Comparison of ENCODE assay signal across 11 mouse cellular contexts in genomic region chr6:113654753-113655397, GRCm38 (mm10). TPM values are rescaled to one million over a fixed set of nuclear protein-coding genes. Genes with fewer than 3 reads are reported as not detected.
DNase-seq lines count a peak whose midpoint lies in the region; ATAC-seq and TF ChIP-seq lines count a peak whose summit lies in the region.
"Had no signal": no experiment of that assay in that cellular context is flagged by ENCODE, and none has a peak within 500 bp of the region (broad histone marks: within the 10 kb centered on the region; RNA-seq: fewer than 3 reads in every experiment).

No protein-coding gene starts in this region.

- H3K36me3 ChIP-seq in liver, adult 2 months (ENCODE audit: control insufficient read depth, insufficient read depth, low read length), result 0 out of 2 replicates have a peak, but pooled peaks cover 2% of the 10 kb centered on the region
- 0 out of 2 replicates have a peak, but pooled peaks cover 4% of the 10 kb centered on the region for H3K36me3 ChIP-seq in liver, embryonic 12.5 days
- H3K36me3 ChIP-seq: heart, embryonic 13.5 days had no signal

- peaks cover 37% of the 10 kb centered on the region; the same call in 1 of the 2 replicates for H3K79me2 ChIP-seq in liver, adult 2 months (ENCODE audit: control insufficient read depth, insufficient read depth, low read length)

- H3K4me1 ChIP-seq in liver, adult 2 months (ENCODE audit: control insufficient read depth, insufficient read depth, low read length), result peaks cover 47% of the 10 kb centered on the region
- peaks cover 43% of the 10 kb centered on the region for H3K4me1 ChIP-seq in liver, embryonic 12.5 days
- H3K4me1 ChIP-seq in cerebellum, adult 2 months (ENCODE audit: control insufficient read depth, insufficient read depth, low read length), result no peaks in the 10 kb centered on the region
- H3K4me1 ChIP-seq: forebrain, embryonic 13.5 days had no signal

- no peak for ATAC-seq in liver, embryonic 12.5 days
- peak; percentile 62 for ATAC-seq in inflammation-experienced regulatory T-cells, adult 6 months
- ATAC-seq in neutrophil, adult 5-6 weeks (ENCODE audit: extremely low read depth, insufficient number of reproducible peaks, low FRiP score, poor library complexity, severe bottlenecking), result peak; percentile 70
- ATAC-seq: forebrain, embryonic 13.5 days had no signal

- H3K9me3 ChIP-seq in liver, embryonic 12.5 days (replicated peaks), result no peaks in the 10 kb centered on the region
- H3K9me3 ChIP-seq: forebrain, embryonic 13.5 days; heart, embryonic 13.5 days had no signal

- H3K27ac ChIP-seq in liver, adult 2 months (replicated peaks; ENCODE audit: insufficient read depth, low read depth, low read length), result peak overlapping the region; percentile 61
- no peak overlapping the region for H3K27ac ChIP-seq in liver, embryonic 12.5 days
- H3K27ac ChIP-seq in cerebellum, adult 2 months (ENCODE audit: insufficient read depth, low read length), result no peak overlapping the region
- H3K27ac ChIP-seq: forebrain, embryonic 13.5 days; heart, embryonic 13.5 days had no signal

- TF ChIP-seq POLR2A in liver, adult 2 months (IDR thresholded peaks at IDR 0.05; ENCODE audit: extremely low read depth, insufficient read depth, low read length), result no peak
- TF ChIP-seq POLR2A in cerebellum, adult 2 months (IDR thresholded peaks at IDR 0.05; ENCODE audit: borderline replicate concordance, insufficient read depth, low read length), result no peak

- H3K4me3 ChIP-seq in liver, adult 2 months (ENCODE audit: insufficient read depth, low read depth, low read length), result no peak overlapping the region
- no peak overlapping the region for H3K4me3 ChIP-seq in liver, embryonic 12.5 days
- no peak overlapping the region for H3K4me3 ChIP-seq in cerebellum, adult 2 months (replicated peaks; ENCODE audit: insufficient read depth, low read depth, low read length)
- H3K4me3 ChIP-seq: forebrain, embryonic 13.5 days; heart, embryonic 13.5 days had no signal

- DNase-seq in liver, adult 2 months (ENCODE audit: extremely low read depth, low read depth, low spot score), result peak; percentile 67
- DNase-seq in adrenal gland, adult (ENCODE audit: inconsistent age in 2 of 2, low spot score in 1 of 2), result peak; percentile 89 to 96
- DNase-seq in ovary, postnatal 36 days (ENCODE audit: low spot score), result no peak
- no peak for DNase-seq in cerebellum, adult 2 months
- no peak for DNase-seq in cerebellum, adult 11-12 months

- 0 out of 2 replicates have a peak overlapping the region, but pooled peaks have one; percentile 8 for H3K9ac ChIP-seq in liver, adult 2 months (ENCODE audit: low read depth, low read length)
- no peak overlapping the region for H3K9ac ChIP-seq in liver, embryonic 12.5 days
- H3K9ac ChIP-seq: forebrain, embryonic 13.5 days; heart, embryonic 13.5 days had no signal

- WGBS in liver, adult 2 months, result 46% methylated on average over 16 of the region's 16 CpGs
- 65% methylated on average over 16 of the region's 16 CpGs for WGBS in liver, embryonic 12.5 days (ENCODE audit: insufficient replicate concordance)
- WGBS in cerebellum, adult 2 months, result 80% methylated on average over 16 of the region's 16 CpGs

- no peak overlapping the region for H3K4me2 ChIP-seq in liver, embryonic 12.5 days
- H3K4me2 ChIP-seq: forebrain, embryonic 13.5 days; heart, embryonic 13.5 days had no signal

- H3K27me3 ChIP-seq in liver, adult 2 months (ENCODE audit: control insufficient read depth, insufficient read depth, low read length), result no peaks in the 10 kb centered on the region
- no peaks in the 10 kb centered on the region for H3K27me3 ChIP-seq in liver, embryonic 12.5 days (replicated peaks)
- no peaks in the 10 kb centered on the region for H3K27me3 ChIP-seq in cerebellum, adult 2 months (ENCODE audit: control insufficient read depth, insufficient read depth, low read length)
- H3K27me3 ChIP-seq: forebrain, embryonic 13.5 days; heart, embryonic 13.5 days had no signal

- TF ChIP-seq CTCF in liver, adult 2 months (IDR thresholded peaks at IDR 0.05; ENCODE audit: low read depth, low read length), result no peak
- TF ChIP-seq CTCF in cerebellum, adult 2 months (IDR thresholded peaks at IDR 0.05; ENCODE audit: borderline replicate concordance, insufficient read depth, low read depth, low read length), result no peak

RNA-seq across cellular contexts. Expression of gene Irak2, which starts 16.6 kb away (rescaled TPM):
- 18.2 and 20.7 TPM in 2 replicates for total RNA-seq in liver, adult 2 months (2014; rRNA removed)
- polyA plus RNA-seq in liver, adult 2 months (2012; rRNA removed), result 30.8 and 36.1 TPM in 2 replicates
- polyA plus RNA-seq in liver, embryonic 12.5 days (2016; fragmentation: Nextera tagmentation; extraction: Ambion mirVana), result 17.2 and 17.9 TPM in 2 replicates
- polyA plus RNA-seq in inflammation-experienced regulatory T-cells, adult 6 months (2017; shearing (Covaris generic)), result 10 to 100 TPM; 18.1 to 35.7 (median 21.5) TPM
- total RNA-seq in neutrophil, adult 5-6 weeks (2017), result 151 and 160 TPM in 2 replicates
- 15.5 and 19.5 TPM in 2 replicates for polyA plus RNA-seq in cerebellum, adult 2 months (2012; rRNA removed)

RNA-seq across cellular contexts. Expression of gene Vhl, which starts 31.1 kb away (rescaled TPM):
- total RNA-seq in liver, adult 2 months (2014; rRNA removed), result 7.2 and 9.1 TPM in 2 replicates
- polyA plus RNA-seq in liver, adult 2 months (2012; rRNA removed), result 12.1 and 14.0 TPM in 2 replicates
- polyA plus RNA-seq in liver, embryonic 12.5 days (2016; fragmentation: Nextera tagmentation; extraction: Ambion mirVana), result 13.9 and 14.8 TPM in 2 replicates
- polyA plus RNA-seq in inflammation-experienced regulatory T-cells, adult 6 months (2017; shearing (Covaris generic)), result 10 to 100 TPM in 2 of 3 experiments, 1 to 10 TPM in 1; 9.9 to 12.3 (median 12.0) TPM
- total RNA-seq in neutrophil, adult 5-6 weeks (2017), result 14.9 and 17.6 TPM in 2 replicates
- 43.9 and 50.1 TPM in 2 replicates for polyA plus RNA-seq in cerebellum, adult 2 months (2012; rRNA removed)

RNA-seq across cellular contexts. Expression of gene Tatdn2, which starts 42.0 kb away (rescaled TPM):
- 15.0 and 19.9 TPM in 2 replicates for total RNA-seq in liver, adult 2 months (2014; rRNA removed)
- 15.6 and 16.7 TPM in 2 replicates for polyA plus RNA-seq in liver, adult 2 months (2012; rRNA removed)
- polyA plus RNA-seq in liver, embryonic 12.5 days (2016; fragmentation: Nextera tagmentation; extraction: Ambion mirVana), result 1.3 TPM in 2 replicates
- 1 to 10 TPM; 3.2 to 7.7 (median 7.5) TPM for polyA plus RNA-seq in inflammation-experienced regulatory T-cells, adult 6 months (2017; shearing (Covaris generic))
- 125 and 154 TPM in 2 replicates for total RNA-seq in neutrophil, adult 5-6 weeks (2017)
- 28.9 and 31.0 TPM in 2 replicates for polyA plus RNA-seq in cerebellum, adult 2 months (2012; rRNA removed)

RNA-seq across cellular contexts. Expression of gene Brk1, which starts 50.3 kb away (rescaled TPM):
- 70.3 and 76.0 TPM in 2 replicates for total RNA-seq in liver, adult 2 months (2014; rRNA removed)
- 75.9 and 80.3 TPM in 2 replicates for polyA plus RNA-seq in liver, adult 2 months (2012; rRNA removed)
- polyA plus RNA-seq in liver, embryonic 12.5 days (2016; fragmentation: Nextera tagmentation; extraction: Ambion mirVana), result 106 and 109 TPM in 2 replicates
- 100 to 1,000 TPM; 274 to 315 (median 285) TPM for polyA plus RNA-seq in inflammation-experienced regulatory T-cells, adult 6 months (2017; shearing (Covaris generic))
- 94.3 and 105 TPM in 2 replicates for total RNA-seq in neutrophil, adult 5-6 weeks (2017)
- 224 and 238 TPM in 2 replicates for polyA plus RNA-seq in cerebellum, adult 2 months (2012; rRNA removed)

RNA-seq across cellular contexts. Expression of gene Fancd2os, which starts 54.4 kb away (rescaled TPM):
- total RNA-seq in liver, adult 2 months (2014; rRNA removed), result not detected in 2 replicates
- polyA plus RNA-seq in liver, adult 2 months (2012; rRNA removed), result not detected in 2 replicates
- 0.10 and 0.11 TPM in 2 replicates for polyA plus RNA-seq in liver, embryonic 12.5 days (2016; fragmentation: Nextera tagmentation; extraction: Ambion mirVana)
- polyA plus RNA-seq in inflammation-experienced regulatory T-cells, adult 6 months (2017; shearing (Covaris generic)), result not detected
- total RNA-seq in neutrophil, adult 5-6 weeks (2017), result not detected in 2 replicates
- not detected in 2 replicates for polyA plus RNA-seq in cerebellum, adult 2 months (2012; rRNA removed)
- polyA plus RNA-seq: embryonic facial prominence, embryonic 11.5 days; forebrain, embryonic 13.5 days had no signal

Comparison
In these comparisons a context has a peak if more than half of its experiments do, and no peak if none do; other contexts are left out.
1. DNase-seq: peak in liver, adult 2 months (single experiment) and adrenal gland, adult (2 of 2); none in ovary, postnatal 36 days (single experiment), cerebellum, adult 2 months (0 of 2) and cerebellum, adult 11-12 months (single experiment).